Mouse (Mus musculus) forebrain, embryonic 11.5 days (tissue): ENCODE results near the gene Neurl4. TPM values are rescaled to one million over a fixed set of nuclear protein-coding genes. Genes with fewer than 3 reads are reported as not detected.
"Not testable (repeated sequence)": the region's sequence is repeated elsewhere in the genome, so short reads cannot be mapped to it uniquely, and the experiment has no call there.

Experiments
- ATAC-seq: fragments of 200-750 bp; cut with Nextera tagmentation; replicated peaks from 2 replicates; pipeline ENCODE4 v1.8.0; 2017; ENCODE audit warnings: moderate TSS enrichment; ENCODE audit not compliant: low FRiP score
- DNase-seq: peaks from one replicate; pipeline ENCODE4 v3.0.0-alpha.2; 2017; ENCODE audit warnings: low spot score
- H3K27ac ChIP-seq: fragments of 300-500 bp; sonication (generic); 2 replicates; pipeline ENCODE4 v1.5.1; 2014; ENCODE audit warnings: low read depth, low read length
- H3K27me3 ChIP-seq: fragments of 300-500 bp; sonication (generic); 2 replicates; pipeline ENCODE4 v1.6.1; 2014; ENCODE audit warnings: mild to moderate bottlenecking, low read length, mixed read lengths; ENCODE audit not compliant: control insufficient read depth, insufficient read depth
- H3K36me3 ChIP-seq: fragments of 300-500 bp; sonication (generic); 2 replicates; pipeline ENCODE4 v1.6.1; 2014; ENCODE audit warnings: mild to moderate bottlenecking, low read length, moderate library complexity, mixed read lengths; ENCODE audit not compliant: control insufficient read depth, insufficient read depth
- H3K4me1 ChIP-seq: fragments of 300-500 bp; sonication (generic); replicated peaks from 2 replicates; pipeline ENCODE4 v1.6.1; 2014; ENCODE audit warnings: low read length, mixed read lengths; ENCODE audit not compliant: control insufficient read depth, insufficient read depth
- H3K4me2 ChIP-seq: fragments of 300-500 bp; sonication (generic); 2 replicates; pipeline ENCODE4 v1.6.1; 2014; ENCODE audit warnings: low read depth, mild to moderate bottlenecking, low read length, moderate library complexity, mixed read lengths; ENCODE audit not compliant: severe bottlenecking
- H3K4me3 ChIP-seq: fragments of 300-500 bp; sonication (generic); 2 replicates; pipeline ENCODE4 v1.5.1; 2014; ENCODE audit warnings: low read depth, low read length
- H3K9ac ChIP-seq: fragments of 300-500 bp; sonication (generic); 2 replicates; pipeline ENCODE4 v1.6.1; 2014; ENCODE audit warnings: low read length
- H3K9me3 ChIP-seq: fragments of 300-500 bp; sonication (generic); 2 replicates; pipeline ENCODE4 v1.6.1; 2016; ENCODE audit warnings: low read length, mixed read lengths; ENCODE audit not compliant: control insufficient read depth
- WGBS: fragments of 180-500 bp; shearing (Covaris S2); extraction: QIAGEN DNeasy Blood & Tissue Kit; methylation state at CpG from one replicate; pipeline ENCODE4 v1.1.7; 2014; 5-methylcytosine and 5-hydroxymethylcytosine counted together
- polyA plus RNA-seq: library from polyadenylated mRNA; unstranded; fragments of >200 nt; fragmentation: Nextera tagmentation; extraction: Ambion mirVana; gene quantifications from 2 replicates; pipeline ENCODE4 v1.2.1, GENCODE M21; 2014

Neurl4 gene
- polyA plus RNA-seq, 1 experiment from 2014 or later = 23.0 TPM

DNA sequence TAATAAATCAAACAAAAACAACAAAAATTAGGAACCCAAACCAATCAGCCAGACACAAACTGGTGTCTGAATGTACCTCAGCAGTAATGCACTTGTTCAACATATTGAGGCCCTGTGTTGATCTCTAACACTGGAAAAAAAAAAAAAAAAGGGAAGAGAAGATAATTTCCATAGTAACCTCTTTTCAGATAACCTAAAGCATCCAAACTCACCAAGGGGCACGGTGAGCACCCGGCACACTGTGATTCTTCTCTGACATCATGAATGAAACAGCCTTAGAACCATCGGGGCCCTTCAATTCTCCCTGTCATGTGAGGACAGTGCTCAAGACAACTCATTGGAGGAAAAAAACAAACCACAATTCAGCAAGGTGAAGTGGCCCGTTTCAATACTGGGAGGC, 28.8 kb downstream of the Neurl4 start:
- no peaks in the 10 kb centered on the region for H3K36me3 ChIP-seq
- no peak for ATAC-seq
- peaks cover 2% of the 10 kb centered on the region; the same call in 1 of the 2 replicates for H3K4me1 ChIP-seq
- H3K9ac ChIP-seq = no peak overlapping the region
- 85% methylated on average over 4 of the region's 4 CpGs for WGBS
- H3K27ac ChIP-seq = no peak overlapping the region
- no peak for DNase-seq
- peaks cover 2% of the 10 kb centered on the region; the same call in 1 of the 2 replicates for H3K27me3 ChIP-seq
- no peaks in the 10 kb centered on the region for H3K9me3 ChIP-seq
- H3K4me3 ChIP-seq = no peak overlapping the region
- no peak overlapping the region for H3K4me2 ChIP-seq

DNA sequence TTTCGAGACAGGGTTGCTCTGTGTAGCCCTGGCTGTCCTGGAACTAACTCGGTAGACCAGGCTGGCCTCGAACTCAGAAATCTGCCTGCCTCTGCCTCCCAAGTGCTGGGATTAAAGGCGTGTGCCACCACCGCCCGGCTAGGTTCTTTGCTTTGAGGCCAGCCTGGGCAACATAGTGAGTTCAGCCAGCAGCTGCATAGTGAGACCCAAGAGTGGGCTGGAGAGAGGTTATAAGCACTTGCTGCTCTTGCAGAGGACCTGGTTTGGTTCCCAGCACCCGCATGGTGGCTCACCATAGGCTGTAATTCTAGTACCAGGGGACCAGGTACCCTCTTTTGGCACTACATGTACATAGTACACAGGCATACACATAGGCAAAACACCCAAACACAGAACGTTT, 29.3 kb downstream of the Neurl4 start:
- not testable (repeated sequence) for H3K9ac ChIP-seq, H3K4me1 ChIP-seq, H3K27ac ChIP-seq, H3K4me3 ChIP-seq, H3K4me2 ChIP-seq, DNase-seq, H3K36me3 ChIP-seq, H3K9me3 ChIP-seq, ATAC-seq, H3K27me3 ChIP-seq
- WGBS = 90% methylated on average over 8 of the region's 8 CpGs

DNA sequence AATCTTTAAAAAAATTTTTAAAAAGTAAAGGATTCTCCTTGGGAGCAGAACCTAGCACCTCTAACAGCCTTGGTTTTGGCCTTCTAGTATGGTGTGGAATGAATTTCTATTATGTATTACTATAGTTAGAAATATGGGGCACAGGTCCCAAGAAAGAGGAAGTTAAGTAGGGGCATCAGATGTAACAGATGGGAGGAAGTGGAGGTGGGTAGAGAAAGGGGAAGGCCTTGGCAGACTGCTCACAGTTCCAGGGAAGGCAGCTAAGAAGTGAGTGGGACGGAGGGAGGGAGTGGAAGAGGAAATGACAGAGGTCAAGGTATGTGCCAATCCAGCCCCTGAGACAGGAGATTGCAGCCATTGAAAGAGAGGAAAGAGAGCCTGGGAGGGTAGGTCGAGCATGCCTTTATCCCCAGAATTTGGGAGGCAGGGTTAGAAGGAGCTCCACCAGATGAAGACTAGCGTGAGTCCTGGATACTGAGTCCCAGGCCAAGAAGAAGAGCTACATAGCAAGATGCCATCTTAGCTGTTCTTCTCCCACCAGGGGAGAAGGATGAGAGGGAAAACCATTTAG, 30.2 kb downstream of the Neurl4 start:
- Histone ChIP-seq H3K9ac (no peak overlapping the region), H3K4me1 (peaks cover 5% of the 10 kb centered on the region; the same call in 1 of the 2 replicates), H3K27me3 (peaks cover 8% of the 10 kb centered on the region; the same call in 1 of the 2 replicates), H3K4me2 (no peak overlapping the region), H3K9me3 (no peaks in the 10 kb centered on the region), H3K36me3 (no peaks in the 10 kb centered on the region), H3K4me3 (no peak overlapping the region), H3K27ac (no peak overlapping the region)
- no peak for ATAC-seq
- WGBS = 72% methylated on average over 3 of the region's 3 CpGs
- DNase-seq = no peak

DNA sequence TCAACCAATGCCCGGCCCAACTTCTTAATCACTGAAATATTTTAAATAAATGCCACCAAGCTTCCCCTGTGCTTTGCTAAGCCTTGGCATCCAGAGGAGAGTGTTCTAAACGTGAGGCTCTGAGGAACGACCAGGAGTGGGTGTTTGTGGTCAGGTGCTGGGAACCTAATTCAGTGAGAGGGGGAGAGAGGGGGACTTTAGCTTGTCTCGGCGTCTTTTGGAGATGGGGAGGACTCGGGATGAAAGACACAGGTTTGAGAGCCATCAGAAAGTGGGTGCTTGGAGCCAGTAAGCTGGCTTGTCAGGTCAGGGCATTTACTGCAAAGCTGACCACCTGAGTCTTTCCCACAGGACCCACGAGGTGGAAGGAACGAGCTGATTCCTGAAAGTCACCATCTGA, 30.9 kb downstream of the Neurl4 start:
- 79% methylated on average over 8 of the region's 8 CpGs for WGBS
- Histone ChIP-seq H3K9me3 (no peaks in the 10 kb centered on the region), H3K27ac (no peak overlapping the region), H3K4me3 (no peak overlapping the region), H3K9ac (no peak overlapping the region), H3K4me2 (no peak overlapping the region), H3K4me1 (peaks cover 11% of the 10 kb centered on the region), H3K36me3 (no peaks in the 10 kb centered on the region), H3K27me3 (peaks cover 15% of the 10 kb centered on the region)
- no peak for DNase-seq
- no peak for ATAC-seq

DNA sequence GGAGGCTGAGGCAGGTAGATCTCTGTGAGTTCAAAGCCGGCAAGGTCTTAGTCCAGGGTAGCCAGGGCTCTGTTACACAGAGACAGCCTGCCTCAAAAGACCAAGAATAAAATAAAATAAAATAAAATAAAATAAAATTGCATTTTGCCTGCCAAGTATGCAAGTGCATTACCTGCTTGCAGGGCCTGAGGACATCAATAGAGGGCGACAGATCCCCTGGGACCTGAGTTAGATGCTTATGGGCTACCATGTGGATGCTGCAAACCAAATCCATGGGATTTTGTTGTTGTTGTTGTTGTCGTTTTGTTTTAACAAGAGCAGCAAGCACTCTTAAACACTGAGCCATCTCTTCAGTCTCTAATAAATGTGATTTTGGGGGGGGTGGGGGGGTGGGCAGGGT, 31.4 kb downstream of the Neurl4 start:
- no peaks in the 10 kb centered on the region for H3K36me3 ChIP-seq
- peaks cover 12% of the 10 kb centered on the region for H3K4me1 ChIP-seq
- H3K27me3 ChIP-seq = peaks cover 20% of the 10 kb centered on the region
- H3K9ac ChIP-seq = no peak overlapping the region
- H3K9me3 ChIP-seq = no peaks in the 10 kb centered on the region
- ATAC-seq (no peak), DNase-seq (no peak)
- H3K4me2 ChIP-seq = no peak overlapping the region
- WGBS = 45% methylated on average over 3 of the region's 3 CpGs
- H3K27ac ChIP-seq = no peak overlapping the region
- H3K4me3 ChIP-seq = no peak overlapping the region

DNA sequence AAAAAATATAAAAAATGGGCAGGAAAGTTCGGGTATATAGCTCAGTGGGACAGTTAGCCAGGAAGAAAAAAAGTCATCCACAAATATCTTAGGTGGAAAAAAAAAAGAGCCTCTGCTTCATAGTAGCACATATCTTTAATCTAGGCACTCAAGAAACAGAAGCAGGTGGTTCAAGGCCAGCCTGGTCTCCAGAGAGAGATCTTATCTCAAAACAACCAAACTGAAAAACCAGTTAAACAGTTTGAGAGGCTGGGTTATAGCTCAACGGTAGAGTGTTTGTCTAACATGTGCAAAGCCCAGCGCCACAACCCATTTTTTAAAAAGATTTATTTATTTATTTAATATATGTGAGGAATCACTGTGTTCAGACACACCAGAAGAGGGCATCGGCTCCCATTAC, 32.2 kb downstream of the Neurl4 start:
- Histone ChIP-seq H3K27me3 (peaks cover 27% of the 10 kb centered on the region), H3K4me3 (no peak overlapping the region), H3K4me2 (no peak overlapping the region), H3K9me3 (no peaks in the 10 kb centered on the region), H3K27ac (no peak overlapping the region), H3K9ac (no peak overlapping the region), H3K36me3 (no peaks in the 10 kb centered on the region), H3K4me1 (peaks cover 12% of the 10 kb centered on the region)
- ATAC-seq = no peak
- 79% methylated on average over 4 of the region's 4 CpGs for WGBS
- DNase-seq = no peak

DNA sequence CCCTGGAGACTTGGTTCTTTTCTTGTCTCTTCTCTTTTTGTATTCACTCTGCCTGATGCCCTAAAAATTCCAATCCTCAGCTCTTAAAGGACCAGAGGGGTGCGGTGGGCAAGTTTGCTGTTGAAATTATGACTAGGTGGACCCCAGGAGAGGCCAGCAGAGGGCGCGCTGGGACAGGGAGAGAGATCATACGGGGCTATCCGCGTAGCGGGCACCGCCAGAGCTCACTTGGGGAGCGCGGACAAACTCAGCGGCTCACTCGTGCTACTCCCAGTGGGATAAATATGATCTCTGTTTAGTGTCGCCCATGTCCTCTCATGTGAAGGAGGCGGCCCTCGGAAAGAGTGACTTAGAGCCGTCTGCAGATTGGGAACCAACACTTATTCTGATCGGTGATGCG, 33.3 kb downstream of the Neurl4 start:
- no peaks in the 10 kb centered on the region for H3K9me3 ChIP-seq
- H3K4me2 ChIP-seq = peak overlapping the region; percentile 45
- DNase-seq (peak; percentile 98), ATAC-seq (0 out of 2 replicates have a peak, but pooled peaks have one; percentile 40)
- WGBS = 2% methylated on average over 18 of the region's 18 CpGs
- peaks cover 12% of the 10 kb centered on the region for H3K4me1 ChIP-seq
- H3K27me3 ChIP-seq = peaks cover 30% of the 10 kb centered on the region
- H3K27ac ChIP-seq = no peak overlapping the region
- H3K9ac ChIP-seq = peak overlapping the region; percentile 24; the same call in 1 of the 2 replicates
- H3K4me3 ChIP-seq = 0 out of 2 replicates have a peak overlapping the region, but pooled peaks have one; percentile 12
- no peaks in the 10 kb centered on the region for H3K36me3 ChIP-seq

DNA sequence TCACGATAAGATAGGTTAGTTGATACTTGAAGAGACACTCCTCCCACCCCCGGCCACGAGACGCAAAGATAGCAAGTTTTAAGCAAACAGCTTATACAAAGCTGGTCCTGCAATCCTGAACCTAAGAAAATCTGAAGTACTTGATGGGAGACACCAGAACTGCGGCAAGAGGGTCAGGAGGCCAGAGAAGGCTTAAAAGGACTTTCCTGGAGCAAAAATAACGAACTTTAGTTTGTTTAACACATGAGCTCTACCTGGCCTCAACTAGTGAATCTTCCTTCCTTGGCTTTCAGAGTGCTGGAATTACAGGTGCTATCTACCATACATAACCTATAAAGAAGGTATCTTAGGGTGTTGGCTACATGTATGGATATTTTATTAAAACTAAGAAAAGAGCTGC, 33.8 kb downstream of the Neurl4 start:
- H3K36me3 ChIP-seq = no peaks in the 10 kb centered on the region
- no peak overlapping the region; the same call in 1 of the 2 replicates for H3K9ac ChIP-seq
- ATAC-seq = no peak
- 16% methylated on average over 6 of the region's 6 CpGs for WGBS
- 0 out of 2 replicates have a peak overlapping the region, but pooled peaks have one; percentile 43 for H3K27ac ChIP-seq
- peaks cover 12% of the 10 kb centered on the region for H3K4me1 ChIP-seq
- no peaks in the 10 kb centered on the region for H3K9me3 ChIP-seq
- DNase-seq = no peak
- H3K4me2 ChIP-seq = no peak overlapping the region
- no peak overlapping the region for H3K4me3 ChIP-seq
- peaks cover 30% of the 10 kb centered on the region for H3K27me3 ChIP-seq
